Mouse (Mus musculus) ES-Bruce4 (cell line): ENCODE results near the gene Kirrel3.

Experiments used
- CTCF ChIP-seq: IDR thresholded peaks from one replicate; pipeline ENCODE4 v1.8.1; 2011; ENCODE audit warnings: low read depth, low read length
- EP300 ChIP-seq: IDR thresholded peaks from 2 replicates; pipeline ENCODE4 v1.6.1; 2011; ENCODE audit warnings: low read depth, low read length; ENCODE audit not compliant: insufficient read depth
- POLR2A ChIP-seq: IDR thresholded peaks from one replicate; pipeline ENCODE4 v1.8.1; 2011; ENCODE audit warnings: low read length; ENCODE audit not compliant: insufficient read depth

DNA sequence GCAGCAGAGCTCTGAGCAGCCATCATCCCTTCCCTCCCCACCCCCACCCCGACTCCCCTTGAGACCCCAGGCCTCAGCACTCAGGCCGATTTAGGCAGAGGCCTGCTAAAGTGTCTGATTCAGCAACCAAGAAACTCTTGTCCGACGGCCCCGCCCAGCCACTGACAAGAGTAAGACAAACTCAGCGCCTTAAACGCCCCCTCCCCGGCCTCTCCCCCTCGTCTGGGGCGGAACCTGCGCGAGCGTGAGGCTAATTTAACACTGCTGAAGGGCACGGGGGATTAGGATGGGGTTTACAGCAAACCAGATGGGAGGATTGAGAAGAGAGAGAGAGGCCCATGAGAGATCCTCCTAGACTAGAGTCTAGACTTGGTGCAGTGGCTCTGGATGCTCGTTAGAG, 558.8 kb downstream of the Kirrel3 start:
- TF ChIP-seq CTCF (no peak), EP300 (no peak), POLR2A (no peak)
